Mouse (Mus musculus): Measurements from ENCODE around the gene Tango6.

- TF ChIP-seq POLR2AphosphoS2 (IDR thresholded peaks at IDR 0.05; ENCODE audit: insufficient read length, low read depth) (no peak), MAX (IDR thresholded peaks at IDR 0.05; ENCODE audit: low read depth) (no peak), POLR2A (IDR thresholded peaks at IDR 0.05; ENCODE audit: insufficient read length, low read depth) (no peak)
These were observed 134.3 kb downstream of the Tango6 start for GRCm38 (mm10) chr8:106817171-106817545.
